Mouse (Mus musculus) midbrain, embryonic 16.5 days (tissue): ENCODE results near the gene Vmn2r83. TPM values are rescaled to one million over a fixed set of nuclear protein-coding genes. Genes with fewer than 3 reads are reported as not detected.

Source experiments
- ATAC-seq: fragments of 200-750 bp; cut with Nextera tagmentation; 2 replicates; pipeline ENCODE4 v1.8.0; 2017; ENCODE audit warnings: moderate TSS enrichment
- H3K27ac ChIP-seq: fragments of 300-500 bp; sonication (generic); 2 replicates; pipeline ENCODE4 v1.5.1; 2014; ENCODE audit warnings: mild to moderate bottlenecking, low read length, mixed read lengths
- H3K27me3 ChIP-seq: fragments of 300-500 bp; sonication (generic); 2 replicates; pipeline ENCODE4 v1.6.1; 2014; ENCODE audit warnings: low read depth, low read length, mixed read lengths; ENCODE audit not compliant: control insufficient read depth, insufficient read depth
- H3K36me3 ChIP-seq: fragments of 300-500 bp; sonication (generic); 2 replicates; pipeline ENCODE4 v1.6.1; 2014; ENCODE audit warnings: mild to moderate bottlenecking, low read length, moderate library complexity, mixed read lengths; ENCODE audit not compliant: control insufficient read depth, insufficient read depth
- H3K4me1 ChIP-seq: fragments of 300-500 bp; sonication (generic); 2 replicates; pipeline ENCODE4 v1.6.1; 2014; ENCODE audit warnings: mild to moderate bottlenecking, low read length, mixed read lengths; ENCODE audit not compliant: control insufficient read depth, insufficient read depth
- H3K4me2 ChIP-seq: fragments of 300-500 bp; sonication (generic); 2 replicates; pipeline ENCODE4 v1.6.1; 2014; ENCODE audit warnings: mild to moderate bottlenecking, low read length, mixed read lengths
- H3K4me3 ChIP-seq: fragments of 300-500 bp; sonication (generic); 2 replicates; pipeline ENCODE4 v1.5.1; 2014; ENCODE audit warnings: low read depth, mild to moderate bottlenecking, low read length, moderate library complexity, mixed read lengths
- H3K9ac ChIP-seq: fragments of 300-500 bp; sonication (generic); 2 replicates; pipeline ENCODE4 v1.6.1; 2014; ENCODE audit warnings: low read depth, low read length, mixed read lengths
- H3K9me3 ChIP-seq: fragments of 300-500 bp; sonication (generic); replicated peaks from 2 replicates; pipeline ENCODE4 v1.6.1; 2014; ENCODE audit warnings: mild to moderate bottlenecking, low read length, mixed read lengths; ENCODE audit not compliant: control insufficient read depth, poor library complexity, severe bottlenecking
- WGBS: fragments of 180-500 bp; shearing (Covaris S2); extraction: QIAGEN DNeasy Blood & Tissue Kit; methylation state at CpG from one replicate; pipeline ENCODE4 v1.1.7; 2014; 5-methylcytosine and 5-hydroxymethylcytosine counted together
- polyA plus RNA-seq: library from polyadenylated mRNA; unstranded; fragments of >200 nt; fragmentation: Nextera tagmentation; extraction: Ambion mirVana; gene quantifications from 2 replicates; pipeline ENCODE4 v1.2.1, GENCODE M21; 2015

Gene Vmn2r83
- polyA plus RNA-seq, 1 experiment from 2014 or later: not detected

DNA sequence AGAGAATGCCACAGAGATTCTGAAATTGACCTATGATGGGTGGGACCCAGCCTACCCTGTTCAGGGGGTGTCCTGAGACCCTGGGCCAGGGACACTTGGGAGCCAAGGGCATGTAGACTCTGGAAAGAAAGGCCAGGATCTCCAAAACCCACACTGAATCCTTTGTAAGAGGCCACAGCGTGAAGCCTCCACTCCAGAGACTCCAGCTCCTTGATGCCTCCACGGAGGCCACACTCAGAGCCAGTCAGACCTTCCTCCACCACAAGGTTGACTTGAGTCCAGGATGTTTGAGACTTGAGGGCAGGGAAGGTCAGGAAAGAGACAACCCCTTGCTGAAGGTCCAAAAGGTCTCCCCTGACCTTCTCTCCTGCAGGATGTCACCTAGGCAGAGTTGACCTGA is 65.9 kb downstream of the Vmn2r83 start:
- 0 out of 2 replicates have a peak, but pooled peaks have one; percentile 26 for ATAC-seq
- no peak overlapping the region; the same call in 1 of the 2 replicates for H3K4me2 ChIP-seq

GRCm38 (mm10) chr10:79535431-79535830 is 66.9 kb downstream of the Vmn2r83 start:
- H3K9ac ChIP-seq: no peak overlapping the region
- H3K4me1 ChIP-seq: peaks cover 3% of the 10 kb centered on the region; the same call in 1 of the 2 replicates
- H3K27ac ChIP-seq: no peak overlapping the region
- no peak for ATAC-seq
- 46% methylated on average over 1 of the region's 1 CpGs for WGBS
- H3K27me3 ChIP-seq: no peaks in the 10 kb centered on the region
- H3K4me2 ChIP-seq: no peak overlapping the region
- no peaks in the 10 kb centered on the region for H3K9me3 ChIP-seq
- H3K4me3 ChIP-seq: no peak overlapping the region
- peaks cover 24% of the 10 kb centered on the region for H3K36me3 ChIP-seq

More for the DNA sequence above, 65.9 kb downstream of the Vmn2r83 start:
- Histone ChIP-seq H3K27ac (no peak overlapping the region), H3K9me3 (no peaks in the 10 kb centered on the region), H3K4me1 (peaks cover 3% of the 10 kb centered on the region; the same call in 1 of the 2 replicates), H3K9ac (no peak overlapping the region), H3K27me3 (no peaks in the 10 kb centered on the region), H3K4me3 (no peak overlapping the region), H3K36me3 (peaks cover 14% of the 10 kb centered on the region)
- WGBS: 88% methylated on average over 2 of the region's 2 CpGs

DNA sequence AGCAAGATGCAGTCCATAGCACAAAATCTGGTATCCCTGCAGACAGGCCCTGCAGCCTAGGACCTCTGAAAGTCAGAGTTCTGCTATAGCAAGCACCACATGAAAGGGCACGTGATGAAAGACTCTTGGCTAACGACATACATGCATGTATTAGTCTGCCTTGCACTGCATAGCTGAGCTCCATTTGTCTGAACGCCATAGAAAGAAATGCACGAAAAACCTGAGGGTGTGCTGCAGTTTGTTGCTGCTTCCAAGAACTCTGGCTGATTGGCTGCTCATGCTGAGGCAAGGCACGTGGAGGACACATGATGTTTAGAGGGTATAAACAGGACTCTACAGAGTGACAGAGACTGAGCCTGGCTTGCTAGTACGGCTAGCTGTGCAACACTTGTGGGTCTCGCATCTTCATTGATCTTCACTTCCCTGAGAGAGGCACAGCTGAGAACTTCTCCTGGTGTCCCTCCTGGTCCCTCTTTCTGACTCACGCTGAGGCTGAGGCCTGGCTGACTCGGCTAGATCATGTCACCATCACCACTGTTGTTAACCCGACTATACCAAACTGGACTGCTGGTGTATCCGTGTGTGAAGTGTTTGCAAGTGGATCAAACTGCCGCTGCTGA is 68.0 kb downstream of the Vmn2r83 start:
- Histone ChIP-seq H3K27me3 (no peaks in the 10 kb centered on the region), H3K9ac (no peak overlapping the region), H3K4me1 (peaks cover 3% of the 10 kb centered on the region; the same call in 1 of the 2 replicates), H3K9me3 (no peaks in the 10 kb centered on the region), H3K36me3 (peaks cover 33% of the 10 kb centered on the region), H3K27ac (no peak overlapping the region), H3K4me2 (no peak overlapping the region), H3K4me3 (no peak overlapping the region)
- no peak for ATAC-seq
- 79% methylated on average over 12 of the region's 12 CpGs for WGBS

DNA sequence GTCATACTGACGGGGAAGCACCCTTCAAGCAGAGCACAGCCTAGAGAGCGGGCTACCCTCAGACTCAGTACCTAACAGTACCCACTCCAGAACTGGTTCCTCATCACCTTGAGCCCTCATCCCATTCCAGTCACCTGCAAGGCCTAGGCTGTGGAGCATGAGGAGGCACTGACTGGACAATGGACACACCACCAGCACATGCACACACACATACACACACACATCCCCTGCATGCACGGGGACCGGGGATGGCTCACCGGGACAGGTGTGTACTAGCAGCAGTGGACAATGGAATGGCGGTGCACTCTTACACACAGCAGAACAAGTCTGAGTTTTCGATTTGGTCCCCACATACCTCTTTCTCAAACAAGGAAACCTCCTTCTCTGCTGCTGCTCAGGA is 68.7 kb downstream of the Vmn2r83 start:
- no peak overlapping the region for H3K4me2 ChIP-seq
- 88% methylated on average over 7 of the region's 7 CpGs for WGBS
- H3K9me3 ChIP-seq: no peaks in the 10 kb centered on the region
- H3K27ac ChIP-seq: no peak overlapping the region
- H3K9ac ChIP-seq: no peak overlapping the region
- H3K36me3 ChIP-seq: peaks cover 37% of the 10 kb centered on the region
- H3K4me1 ChIP-seq: peaks cover 3% of the 10 kb centered on the region; the same call in 1 of the 2 replicates
- no peaks in the 10 kb centered on the region for H3K27me3 ChIP-seq
- no peak overlapping the region for H3K4me3 ChIP-seq
- ATAC-seq: no peak

GRCm38 (mm10) chr10:79537781-79538180 is 69.2 kb downstream of the Vmn2r83 start:
- H3K4me1 ChIP-seq: peaks cover 2% of the 10 kb centered on the region; the same call in 1 of the 2 replicates
- H3K36me3 ChIP-seq: peaks cover 41% of the 10 kb centered on the region
- H3K4me3 ChIP-seq: no peak overlapping the region
- H3K27me3 ChIP-seq: no peaks in the 10 kb centered on the region
- H3K9me3 ChIP-seq: no peaks in the 10 kb centered on the region
- H3K9ac ChIP-seq: no peak overlapping the region
- no peak overlapping the region for H3K27ac ChIP-seq
- WGBS: 78% methylated on average over 2 of the region's 2 CpGs
- no peak for ATAC-seq
- H3K4me2 ChIP-seq: no peak overlapping the region

GRCm38 (mm10) chr10:79538323-79538722 is 69.8 kb downstream of the Vmn2r83 start:
- Histone ChIP-seq H3K9ac (no peak overlapping the region), H3K4me2 (no peak overlapping the region), H3K27ac (no peak overlapping the region), H3K4me1 (no peaks in the 10 kb centered on the region; the same call in 1 of the 2 replicates), H3K27me3 (no peaks in the 10 kb centered on the region), H3K9me3 (no peaks in the 10 kb centered on the region), H3K4me3 (no peak overlapping the region), H3K36me3 (peaks cover 41% of the 10 kb centered on the region)
- no peak for ATAC-seq
- WGBS: 92% methylated on average over 3 of the region's 3 CpGs

GRCm38 (mm10) chr10:79538873-79539272 is 70.3 kb downstream of the Vmn2r83 start:
- 81% methylated on average over 4 of the region's 4 CpGs for WGBS

GRCm38 (mm10) chr10:79539701-79540495 is 71.4 kb downstream of the Vmn2r83 start:
- WGBS: 96% methylated on average over 16 of the region's 16 CpGs
- H3K9me3 ChIP-seq: no peaks in the 10 kb centered on the region
- no peak for ATAC-seq
- H3K4me2 ChIP-seq: no peak overlapping the region
- no peak overlapping the region for H3K27ac ChIP-seq
- H3K36me3 ChIP-seq: peaks cover 46% of the 10 kb centered on the region
- no peak overlapping the region for H3K9ac ChIP-seq
- H3K4me1 ChIP-seq: no peaks in the 10 kb centered on the region
- H3K27me3 ChIP-seq: no peaks in the 10 kb centered on the region
- H3K4me3 ChIP-seq: no peak overlapping the region

More at GRCm38 (mm10) chr10:79538873-79539272, 70.3 kb downstream of the Vmn2r83 start:
- H3K4me1 ChIP-seq: no peaks in the 10 kb centered on the region; the same call in 1 of the 2 replicates
- ATAC-seq: no peak
- H3K9ac ChIP-seq: no peak overlapping the region
- no peaks in the 10 kb centered on the region for H3K9me3 ChIP-seq
- no peak overlapping the region for H3K27ac ChIP-seq
- no peak overlapping the region for H3K4me3 ChIP-seq
- H3K36me3 ChIP-seq: peaks cover 41% of the 10 kb centered on the region
- H3K27me3 ChIP-seq: no peaks in the 10 kb centered on the region
- H3K4me2 ChIP-seq: no peak overlapping the region

DNA sequence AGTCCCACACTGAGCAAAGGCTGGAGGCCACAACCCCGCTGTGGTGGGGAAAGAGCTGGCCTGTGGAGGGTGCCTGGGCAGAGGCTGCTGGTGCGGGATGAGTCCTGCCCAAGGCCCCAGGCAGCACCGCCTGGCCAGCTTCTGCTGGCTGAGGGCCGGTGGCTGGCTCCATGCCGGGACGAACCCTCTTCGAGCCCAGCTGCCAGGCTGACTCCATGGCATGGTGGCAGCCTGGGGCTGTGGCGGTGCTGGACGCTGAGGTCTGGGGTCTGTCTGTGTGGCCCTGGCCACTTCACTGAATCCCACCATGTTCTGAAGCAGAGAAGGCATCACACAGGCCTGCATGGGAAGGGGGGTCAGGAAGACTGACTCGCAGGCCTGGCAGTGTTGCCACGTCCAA is 72.2 kb downstream of the Vmn2r83 start:
- Histone ChIP-seq H3K9me3 (no peaks in the 10 kb centered on the region), H3K4me1 (no peaks in the 10 kb centered on the region), H3K36me3 (peaks cover 49% of the 10 kb centered on the region), H3K4me2 (no peak overlapping the region), H3K27ac (no peak overlapping the region), H3K4me3 (no peak overlapping the region), H3K9ac (no peak overlapping the region), H3K27me3 (no peaks in the 10 kb centered on the region)
- WGBS: 97% methylated on average over 11 of the region's 11 CpGs
- ATAC-seq: no peak
